Mouse (Mus musculus) lung, postnatal 36 days (tissue): ENCODE data around the gene Ccser1.
"Not testable (repeated sequence)": the region's sequence is repeated elsewhere in the genome, so short reads cannot be mapped to it uniquely, and the experiment has no call there.

Experiments
- DNase-seq: peaks from one replicate; pipeline ENCODE4 v3.0.0; 2022; ENCODE audit warnings: mixed read lengths

The Ccser1 gene

DNA sequence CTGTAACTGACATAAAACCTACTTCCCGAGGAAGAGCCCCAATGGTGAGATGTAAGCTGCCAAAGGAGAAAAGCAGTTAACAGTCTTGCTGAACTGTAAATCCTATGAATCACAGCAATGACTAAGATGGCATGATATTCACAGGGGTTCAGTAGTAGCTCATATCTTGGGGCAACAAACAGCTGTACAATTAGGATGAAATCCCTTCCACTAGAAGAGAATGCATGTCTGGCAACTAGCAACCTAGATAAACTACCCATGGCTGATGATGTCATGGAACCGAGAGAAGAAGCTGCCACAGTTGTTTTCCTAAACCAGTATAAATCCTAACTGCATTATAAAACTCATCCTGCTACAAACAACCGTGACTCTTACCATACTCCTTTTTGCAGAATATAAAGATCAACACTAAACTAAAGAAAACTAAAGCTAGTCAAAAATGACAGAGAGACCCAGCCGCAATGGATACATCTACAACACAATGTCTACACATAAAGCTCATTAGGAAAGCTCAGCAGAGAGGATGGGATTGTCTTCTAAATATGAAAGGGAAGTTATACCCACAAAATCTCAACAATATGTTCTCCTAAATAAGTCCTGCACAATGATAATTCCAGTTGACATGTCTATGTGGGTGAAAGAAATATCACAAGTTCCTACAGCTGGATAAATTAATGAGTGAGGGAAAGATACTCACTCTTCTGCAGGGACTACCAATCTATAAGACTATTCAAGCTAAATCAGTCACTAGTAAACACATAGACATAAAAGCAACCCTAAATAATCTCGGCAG lies 550.2 kb downstream of the Ccser1 start:
- DNase-seq = no peak

DNA sequence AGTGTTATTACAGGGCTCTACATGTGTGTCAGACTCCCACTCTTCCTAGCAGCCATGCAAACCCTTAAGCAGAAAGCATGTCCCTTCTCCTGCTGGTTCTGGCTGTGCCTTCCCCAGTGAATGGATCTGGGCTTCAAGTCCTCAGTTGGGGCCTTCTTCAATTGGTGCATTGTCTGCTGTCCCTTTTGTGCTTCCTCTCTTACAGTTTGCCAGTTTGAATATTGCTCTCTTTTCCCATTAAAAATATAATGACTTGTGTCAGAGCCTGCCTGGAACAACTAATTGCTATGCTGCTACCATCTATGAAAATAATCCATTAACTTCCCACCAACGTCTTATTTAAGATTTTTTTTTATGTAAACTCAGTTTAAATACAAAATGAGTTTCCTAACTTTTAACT lies 566.2 kb downstream of the Ccser1 start:
- DNase-seq = no peak

DNA sequence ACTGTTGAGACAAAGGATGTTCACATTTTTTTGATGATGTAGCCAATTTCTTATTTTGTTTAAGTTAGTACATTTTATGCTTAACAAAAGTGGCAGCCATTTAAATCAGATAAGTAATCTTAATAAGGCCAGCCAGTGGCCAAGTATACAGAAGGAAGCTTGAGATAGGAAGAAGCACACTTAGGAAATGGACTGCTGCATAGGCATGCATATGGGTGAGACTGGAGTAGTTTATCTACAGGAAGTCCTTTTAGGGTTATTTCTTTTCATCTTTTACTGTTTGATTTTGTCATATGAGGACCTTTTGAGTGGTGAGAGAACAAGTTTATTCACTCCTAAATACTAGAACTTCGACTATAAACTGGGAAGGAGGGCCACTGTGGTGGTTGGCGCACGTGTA lies 582.0 kb downstream of the Ccser1 start:
- DNase-seq = no peak

GRCm38 (mm10) chr6:61763379-61763778 lies 583.3 kb downstream of the Ccser1 start:
- DNase-seq = no peak

GRCm38 (mm10) chr6:61765801-61766200 lies 585.7 kb downstream of the Ccser1 start:
- DNase-seq = no peak

DNA sequence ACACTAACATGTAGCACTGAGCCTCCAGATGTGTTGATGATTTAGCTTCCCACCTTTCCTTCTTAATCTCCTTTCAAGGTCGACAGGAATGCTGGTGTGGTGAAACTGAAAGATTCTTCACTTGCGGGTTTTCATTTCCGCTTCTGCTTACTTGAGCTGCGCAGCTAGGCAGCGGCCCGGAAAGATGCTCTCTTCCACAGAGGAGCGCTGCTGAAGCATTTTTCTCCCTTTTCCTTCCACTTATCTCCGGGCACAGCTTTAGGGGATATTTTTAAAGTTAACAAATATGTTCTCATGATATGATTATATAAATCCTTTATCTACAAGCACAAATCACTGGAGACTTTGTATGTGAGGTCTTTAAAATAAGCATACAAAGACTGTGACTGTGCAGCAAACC lies 587.0 kb downstream of the Ccser1 start:
- no peak for DNase-seq

DNA sequence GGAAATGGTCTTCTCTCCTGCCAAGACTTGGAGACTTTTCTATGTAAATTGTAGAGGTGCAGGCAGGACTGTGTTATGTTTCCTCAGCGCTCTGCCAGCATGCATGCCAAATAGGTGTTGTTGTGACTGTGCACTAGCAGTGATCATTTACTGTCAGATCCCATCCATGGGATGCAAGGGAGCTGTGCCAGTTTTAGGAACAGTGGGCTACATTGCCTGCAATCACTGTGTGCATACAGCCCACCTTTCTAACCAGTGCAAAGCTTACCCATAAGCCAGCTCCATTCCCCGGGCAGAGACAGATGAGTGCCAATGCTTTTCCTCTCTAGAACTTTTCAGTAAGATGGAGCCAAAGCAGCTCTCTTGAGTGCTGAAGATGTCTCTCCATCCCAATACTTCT lies 606.6 kb downstream of the Ccser1 start:
- DNase-seq = no peak

- DNase-seq = no peak
Measured at GRCm38 (mm10) chr6:61800889-61801288, 620.8 kb downstream of the Ccser1 start.

DNA sequence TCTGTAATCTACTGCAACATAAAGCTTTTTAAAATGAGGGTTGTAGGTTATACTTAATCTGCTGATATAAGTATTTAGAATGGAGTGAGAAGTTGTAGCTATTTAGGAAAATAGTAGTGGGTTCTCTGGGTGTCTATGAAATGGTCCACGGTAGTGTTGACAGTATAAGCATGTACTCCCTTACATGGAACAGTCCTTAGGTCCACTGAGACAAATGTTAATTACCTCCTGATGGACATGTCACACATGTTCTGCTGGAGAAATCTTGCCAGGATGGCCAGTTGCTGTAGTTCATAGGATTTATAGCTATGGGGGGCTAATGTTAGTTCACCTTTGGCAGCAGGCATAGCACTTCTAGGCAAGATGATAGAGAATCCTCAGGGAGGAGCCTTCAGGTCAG lies 625.4 kb downstream of the Ccser1 start:
- DNase-seq = no peak

GRCm38 (mm10) chr6:61817716-61818115 lies 637.6 kb downstream of the Ccser1 start:
- no peak for DNase-seq

- no peak for DNase-seq
Measured at GRCm38 (mm10) chr6:61876302-61876701, 696.2 kb downstream of the Ccser1 start.

GRCm38 (mm10) chr6:61898238-61898637 lies 718.1 kb downstream of the Ccser1 start:
- DNase-seq = no peak

GRCm38 (mm10) chr6:61902715-61903114 lies 722.6 kb downstream of the Ccser1 start:
- DNase-seq = peak; percentile 21

- no peak for DNase-seq
Measured at GRCm38 (mm10) chr6:61912896-61913295, 732.8 kb downstream of the Ccser1 start.

DNA sequence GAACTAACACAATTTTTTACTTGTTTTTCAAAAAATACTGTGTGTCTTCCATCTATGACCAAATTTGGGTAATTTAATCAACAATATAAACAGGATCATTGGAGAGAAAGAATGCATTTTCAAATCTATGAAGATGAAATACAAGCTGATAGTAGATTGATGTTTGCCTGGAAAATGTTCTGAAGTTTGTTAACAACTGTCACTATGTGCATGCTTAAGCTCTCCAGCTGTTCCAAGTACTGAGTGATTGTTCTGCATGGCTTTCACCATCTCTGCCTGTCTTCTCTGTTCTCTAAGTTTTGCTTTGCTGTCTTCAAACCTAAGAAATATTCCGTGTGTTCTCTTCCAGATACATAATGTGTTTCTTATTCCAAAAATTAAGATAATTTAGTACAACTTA lies 751.5 kb downstream of the Ccser1 start:
- DNase-seq = peak; percentile 39

DNA sequence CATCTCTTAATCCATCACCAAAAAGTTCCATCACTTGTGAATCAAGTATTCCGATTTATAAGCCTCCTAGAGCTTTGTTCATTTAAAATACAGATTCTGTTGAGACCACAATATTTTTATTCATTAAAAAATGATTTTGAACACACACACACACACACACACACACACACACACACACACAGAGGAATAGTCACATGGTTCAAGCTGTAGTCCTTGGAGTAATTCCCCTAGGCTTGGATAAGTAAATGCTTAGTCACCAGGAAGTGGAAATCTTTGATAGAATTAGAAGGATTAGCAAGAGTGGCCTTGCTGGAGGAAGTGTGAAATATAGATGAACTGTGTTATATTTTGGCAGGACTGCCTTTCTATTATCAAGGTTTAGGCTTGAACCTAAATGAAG lies 756.5 kb downstream of the Ccser1 start:
- no peak for DNase-seq

- no peak for DNase-seq
Measured at GRCm38 (mm10) chr6:61939236-61939635, 759.1 kb downstream of the Ccser1 start.

DNA sequence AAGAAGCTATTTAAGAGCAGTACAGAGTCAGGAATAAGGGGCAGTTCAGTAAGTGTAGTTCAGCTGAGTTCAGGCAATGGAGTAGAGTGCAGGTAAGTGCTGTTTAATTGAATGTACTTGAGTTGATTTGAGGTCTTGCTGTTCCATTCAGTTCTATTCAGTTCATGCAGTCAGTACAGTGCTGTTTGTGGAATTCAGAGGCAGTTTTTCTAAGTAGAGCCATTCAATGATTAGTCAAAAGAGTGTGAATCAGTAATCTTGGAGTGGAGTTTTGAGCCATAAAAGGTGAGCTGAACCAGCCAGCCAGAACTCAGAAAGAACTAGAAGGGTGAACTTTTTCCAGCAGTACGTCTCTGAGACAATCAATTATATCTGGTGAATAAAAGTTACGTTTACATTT lies 773.6 kb downstream of the Ccser1 start:
- DNase-seq = no peak

DNA sequence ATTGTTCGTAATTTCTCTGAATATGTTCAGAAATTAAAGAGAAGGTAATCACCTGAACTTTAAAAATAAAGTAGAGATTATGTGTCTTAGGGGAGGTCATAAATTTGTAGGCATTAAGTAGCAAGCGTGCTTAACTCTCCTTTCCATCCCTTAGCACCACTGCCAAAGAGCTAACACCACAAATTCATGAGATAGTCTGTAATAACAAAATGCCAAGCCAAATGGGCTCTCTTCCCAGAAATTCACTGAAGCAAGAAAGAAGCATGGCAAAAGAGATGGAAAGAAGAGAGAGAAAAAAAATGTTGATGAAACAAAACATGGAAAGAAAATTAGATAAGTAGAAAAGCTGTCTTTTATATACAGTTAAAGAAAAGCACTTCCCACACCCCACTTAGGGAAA lies 796.8 kb downstream of the Ccser1 start:
- peak; percentile 15 for DNase-seq

- no peak for DNase-seq
Measured at GRCm38 (mm10) chr6:61978379-61978778, 798.3 kb downstream of the Ccser1 start.

DNA sequence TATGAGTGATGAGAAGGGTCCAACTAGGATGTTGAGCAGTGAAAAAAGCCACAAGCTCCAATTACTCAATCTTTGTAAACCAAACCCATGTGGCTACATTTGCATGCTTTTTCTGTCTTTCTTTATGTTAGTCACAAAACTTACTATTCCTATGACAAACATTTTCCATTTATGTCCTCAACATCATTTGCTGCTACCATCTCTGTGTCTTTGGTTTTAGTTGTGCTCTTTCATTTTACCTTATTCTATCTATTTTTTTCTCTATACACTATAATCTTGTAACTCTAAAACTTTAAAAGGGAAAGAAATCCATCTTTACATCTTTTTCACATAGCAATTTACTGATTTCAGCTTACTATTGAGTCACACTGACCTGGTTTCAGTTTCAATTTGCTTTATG lies 834.2 kb downstream of the Ccser1 start:
- no peak for DNase-seq

DNA sequence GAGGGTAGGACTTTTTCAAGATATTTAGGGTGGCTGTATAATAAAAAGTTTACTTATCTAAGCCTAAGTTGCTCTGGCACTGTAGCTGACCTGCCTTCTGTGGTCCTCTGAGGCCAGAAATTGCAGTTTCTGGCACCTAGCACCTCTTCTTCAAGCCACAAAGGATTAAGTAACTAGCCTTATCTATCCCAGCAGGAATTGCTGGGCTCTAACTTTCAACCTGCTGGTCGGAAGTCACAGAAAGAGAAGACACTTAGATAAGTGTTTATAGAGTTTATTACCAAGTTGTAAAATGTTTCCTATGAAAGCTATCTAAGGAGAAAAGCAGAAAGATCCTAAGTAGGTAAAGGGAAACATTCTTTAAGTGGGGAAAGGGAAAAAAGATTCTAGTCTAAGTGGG lies 864.3 kb downstream of the Ccser1 start:
- no peak for DNase-seq

GRCm38 (mm10) chr6:62045042-62045441 lies 864.9 kb downstream of the Ccser1 start:
- not testable (repeated sequence) for DNase-seq

DNA sequence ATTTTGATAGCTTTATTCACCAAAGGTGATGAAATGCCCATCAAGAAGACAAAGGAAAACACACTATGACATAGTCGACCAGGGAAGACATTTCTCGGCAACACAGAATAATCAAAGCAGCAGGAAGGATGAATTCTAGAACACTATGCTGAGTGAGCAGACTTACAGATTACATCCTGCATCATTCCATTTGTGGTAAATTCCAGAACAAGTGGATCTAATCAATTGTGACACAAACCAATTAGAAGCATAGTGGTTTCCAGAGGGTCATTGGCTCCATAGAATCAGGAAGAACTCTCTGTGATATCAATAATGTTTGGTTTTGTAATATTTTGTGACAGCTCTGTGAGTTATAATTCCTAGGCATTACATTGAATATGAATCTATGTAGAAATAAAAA lies 875.2 kb downstream of the Ccser1 start:
- DNase-seq = no peak

GRCm38 (mm10) chr6:62066363-62067023 lies 886.4 kb downstream of the Ccser1 start:
- no peak for DNase-seq
